Mouse (Mus musculus) olfactory bulb, adult 2 months (tissue): ENCODE measurements at regions not wholly inside any gene's neighbourhood (a gene's known extent, or its start where the extent isn't known, plus 50 kb on each side); places are given as distances from the start of the nearest gene placed in this dataset.

ENCODE experiments used
- H3K27ac ChIP-seq: fragments of 200-500 bp; 2 replicates; pipeline ENCODE4 v1.5.1; 2012; ENCODE audit warnings: low read depth, low read length; ENCODE audit not compliant: insufficient read depth
- H3K4me1 ChIP-seq: fragments of 200-500 bp; 2 replicates; pipeline ENCODE4 v1.6.1; 2012; ENCODE audit warnings: low read length; ENCODE audit not compliant: control insufficient read depth, insufficient read depth
- H3K4me3 ChIP-seq: fragments of 200-500 bp; 2 replicates; pipeline ENCODE4 v1.5.1; 2012; ENCODE audit warnings: mild to moderate bottlenecking, low read depth, low read length, moderate library complexity; ENCODE audit not compliant: insufficient read depth
- CTCF ChIP-seq: fragments of 200-500 bp; IDR thresholded peaks from 2 replicates; pipeline ENCODE4 v1.5.1; 2012; ENCODE audit warnings: low read depth, mild to moderate bottlenecking, low read length, moderate library complexity; ENCODE audit not compliant: insufficient read depth
- POLR2A ChIP-seq: fragments of 200-500 bp; IDR thresholded peaks from 2 replicates; pipeline ENCODE4 v1.6.1; 2012; ENCODE audit warnings: mild to moderate bottlenecking, low read depth, low read length, moderate library complexity; ENCODE audit not compliant: insufficient read depth
- WGBS: fragments of 180-500 bp; shearing (Covaris S2); methylation state at CpG from one replicate; pipeline ENCODE4 v1.1.7; 2018; 5-methylcytosine and 5-hydroxymethylcytosine counted together

GRCm38 (mm10) chr12:77790891-77791672 lies 403.0 kb upstream of the Gm6657 start:
- peaks cover 4% of the 10 kb centered on the region; the same call in 1 of the 2 replicates for H3K4me1 ChIP-seq
- H3K27ac ChIP-seq: no peak overlapping the region
- no peak overlapping the region for H3K4me3 ChIP-seq
- TF ChIP-seq CTCF (no peak), POLR2A (no peak)
- WGBS: 78% methylated on average over 13 of the region's 13 CpGs

GRCm38 (mm10) chr12:77798516-77798915 lies 395.5 kb upstream of the Gm6657 start:
- TF ChIP-seq POLR2A: no peak
- no peak for TF ChIP-seq CTCF
- H3K27ac ChIP-seq: no peak overlapping the region
- H3K4me3 ChIP-seq: no peak overlapping the region
- no peaks in the 10 kb centered on the region for H3K4me1 ChIP-seq
- 77% methylated on average over 4 of the region's 4 CpGs for WGBS

- WGBS: 55% methylated on average over 12 of the region's 12 CpGs
- H3K4me3 ChIP-seq: no peak overlapping the region
- TF ChIP-seq POLR2A (no peak), CTCF (no peak)
- H3K4me1 ChIP-seq: no peaks in the 10 kb centered on the region
- H3K27ac ChIP-seq: no peak overlapping the region
These were observed 394.8 kb upstream of the Gm6657 start for GRCm38 (mm10) chr12:77799134-77799770.

DNA sequence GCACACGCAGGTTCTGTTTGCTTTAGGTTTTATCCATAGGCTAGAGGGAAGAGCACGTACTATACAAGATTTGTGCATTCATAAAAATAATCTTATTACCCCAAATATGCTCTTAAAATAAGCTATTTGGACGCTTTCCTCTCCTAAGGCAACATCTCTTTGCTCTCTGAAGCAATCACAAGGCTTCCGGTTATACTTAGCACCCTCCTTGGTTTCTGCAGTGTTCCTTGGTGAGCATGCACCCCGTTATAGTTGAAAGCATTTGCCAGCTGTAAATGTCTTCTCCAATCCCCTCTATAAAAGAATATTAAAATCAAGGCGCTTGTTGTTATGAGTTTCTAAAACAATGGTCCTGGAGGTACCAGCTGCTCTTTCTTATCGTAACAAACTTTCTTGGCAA lies 386.4 kb upstream of the Gm6657 start:
- 76% methylated on average over 7 of the region's 7 CpGs for WGBS
- no peak overlapping the region for H3K27ac ChIP-seq
- TF ChIP-seq CTCF: no peak
- no peak for TF ChIP-seq POLR2A
- H3K4me1 ChIP-seq: no peaks in the 10 kb centered on the region
- no peak overlapping the region for H3K4me3 ChIP-seq

- no peak overlapping the region for H3K27ac ChIP-seq
- 49% methylated on average over 2 of the region's 2 CpGs for WGBS
- no peak for TF ChIP-seq POLR2A
- TF ChIP-seq CTCF: no peak
- H3K4me3 ChIP-seq: no peak overlapping the region
- no peaks in the 10 kb centered on the region for H3K4me1 ChIP-seq
These were observed 382.8 kb upstream of the Gm6657 start for GRCm38 (mm10) chr12:77811276-77811675.

DNA sequence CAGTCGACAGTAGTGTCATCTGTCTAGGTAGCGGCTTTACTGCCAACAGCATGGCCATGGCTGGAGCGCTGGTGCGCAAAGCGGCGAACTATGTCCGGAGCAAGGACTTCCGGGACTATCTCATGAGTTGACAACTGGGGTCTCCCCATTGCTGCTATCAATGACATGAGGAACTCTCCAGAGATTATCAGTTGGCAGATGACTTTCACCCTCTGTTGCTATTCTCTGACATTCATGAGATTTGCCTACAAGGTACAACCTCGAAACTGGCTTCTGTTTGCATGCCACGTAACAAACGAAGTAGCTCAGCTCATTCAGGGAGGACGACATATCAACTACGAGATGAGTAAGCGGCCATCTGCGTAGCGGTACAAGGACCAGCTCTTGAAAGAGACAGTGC lies 374.6 kb upstream of the Gm6657 start:
- TF ChIP-seq CTCF: no peak
- TF ChIP-seq POLR2A: no peak
- WGBS: 96% methylated on average over 16 of the region's 16 CpGs
- no peaks in the 10 kb centered on the region for H3K4me1 ChIP-seq
- no peak overlapping the region for H3K27ac ChIP-seq
- H3K4me3 ChIP-seq: no peak overlapping the region

GRCm38 (mm10) chr12:77823381-77824030 lies 370.5 kb upstream of the Gm6657 start:
- Histone ChIP-seq H3K4me3 (no peak overlapping the region), H3K27ac (no peak overlapping the region), H3K4me1 (no peaks in the 10 kb centered on the region)
- TF ChIP-seq POLR2A (no peak), CTCF (no peak)
- WGBS: 37% methylated on average over 3 of the region's 3 CpGs

GRCm38 (mm10) chr12:77833411-77834169 lies 360.5 kb upstream of the Gm6657 start:
- Histone ChIP-seq H3K4me3 (no peak overlapping the region), H3K27ac (no peak overlapping the region), H3K4me1 (no peaks in the 10 kb centered on the region)
- no peak for TF ChIP-seq CTCF
- TF ChIP-seq POLR2A: no peak
- 96% methylated on average over 9 of the region's 9 CpGs for WGBS
